Mouse (Mus musculus) embryonic facial prominence, embryonic 14.5 days (tissue): Measurements from ENCODE around the gene 1700010I14Rik. TPM values are rescaled to one million over a fixed set of nuclear protein-coding genes. Genes with fewer than 3 reads are reported as not detected.

Source experiments
- ATAC-seq: fragments of 200-750 bp; cut with Nextera tagmentation; 2 replicates; pipeline ENCODE4 v1.8.0; 2017; ENCODE audit warnings: low read depth, moderate number of reproducible peaks, moderate TSS enrichment
- DNase-seq: peaks from one replicate; pipeline ENCODE4 v3.0.0-alpha.2; 2015; ENCODE audit warnings: low spot score
- H3K27ac ChIP-seq: fragments of 300-500 bp; sonication (generic); replicated peaks from 2 replicates; pipeline ENCODE4 v1.5.1; 2014; ENCODE audit warnings: low read depth, mild to moderate bottlenecking, low read length, moderate library complexity
- H3K27me3 ChIP-seq: fragments of 300-500 bp; sonication (generic); replicated peaks from 2 replicates; pipeline ENCODE4 v1.6.1; 2014; ENCODE audit warnings: low read length; ENCODE audit not compliant: control insufficient read depth, insufficient read depth
- H3K36me3 ChIP-seq: fragments of 300-500 bp; sonication (generic); 2 replicates; pipeline ENCODE4 v1.6.1; 2014; ENCODE audit warnings: low read length, mixed read lengths; ENCODE audit not compliant: control insufficient read depth, insufficient read depth
- H3K4me1 ChIP-seq: fragments of 300-500 bp; sonication (generic); 2 replicates; pipeline ENCODE4 v1.6.1; 2014; ENCODE audit warnings: antibody characterized with exemption, low read length; ENCODE audit not compliant: control insufficient read depth, insufficient read depth
- H3K4me2 ChIP-seq: fragments of 300-500 bp; sonication (generic); 2 replicates; pipeline ENCODE4 v1.6.1; 2014; ENCODE audit warnings: low read depth, mild to moderate bottlenecking, low read length, moderate library complexity, mixed read lengths
- H3K4me3 ChIP-seq: fragments of 300-500 bp; sonication (generic); 2 replicates; pipeline ENCODE4 v1.5.1; 2014; ENCODE audit warnings: low read depth, mild to moderate bottlenecking, low read length
- H3K9ac ChIP-seq: fragments of 300-500 bp; sonication (generic); 2 replicates; pipeline ENCODE4 v1.6.1; 2014; ENCODE audit warnings: low read depth, mild to moderate bottlenecking, low read length, moderate library complexity, mixed read lengths
- H3K9me3 ChIP-seq: fragments of 300-500 bp; sonication (generic); 2 replicates; pipeline ENCODE4 v1.6.1; 2016; ENCODE audit warnings: low read length; ENCODE audit not compliant: control insufficient read depth
- WGBS: fragments of 180-500 bp; shearing (Covaris S2); extraction: QIAGEN DNeasy Blood & Tissue Kit; methylation state at CpG from one replicate; pipeline ENCODE4 v1.1.7; 2014; 5-methylcytosine and 5-hydroxymethylcytosine counted together
- polyA plus RNA-seq: library from polyadenylated mRNA; unstranded; fragments of >200 nt; fragmentation: Nextera tagmentation; extraction: Ambion mirVana; gene quantifications from 2 replicates; pipeline ENCODE4 v1.2.1, GENCODE M21; 2014

Gene 1700010I14Rik
- polyA plus RNA-seq, 1 experiment from 2014 or later, result 1.6 TPM

DNA sequence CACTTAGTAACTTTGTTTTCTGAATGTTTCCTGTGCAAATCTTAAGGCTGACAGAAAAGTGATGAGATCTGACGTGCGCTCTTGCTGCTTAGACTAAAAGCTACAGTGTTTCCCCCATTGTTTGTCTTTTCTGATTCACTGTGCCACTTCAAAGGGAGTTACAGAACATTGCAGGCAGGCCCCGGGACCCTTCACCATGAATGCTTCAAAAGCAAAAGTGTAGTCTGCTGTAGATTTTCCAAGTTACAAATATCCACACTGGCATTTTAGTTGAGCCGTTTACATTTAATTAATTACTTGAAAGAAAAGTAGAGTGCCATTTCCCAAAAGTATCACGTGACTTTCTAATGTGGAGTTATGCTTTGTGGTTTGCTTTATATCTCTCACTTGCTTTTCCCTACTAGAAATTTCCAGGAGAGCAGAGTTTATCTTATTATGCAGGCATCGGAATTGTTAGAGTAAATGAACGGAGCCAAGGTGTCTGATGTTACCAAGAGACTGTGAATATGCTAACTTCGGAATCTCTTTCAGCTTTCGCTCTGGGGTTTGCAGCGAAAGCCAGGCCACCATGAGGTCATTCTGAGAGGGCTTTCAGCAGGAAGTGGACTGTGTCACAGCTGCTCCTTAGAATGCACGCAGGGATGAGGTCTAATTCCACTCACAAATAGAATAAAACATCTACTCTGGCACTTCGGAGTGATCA, 15.8 kb upstream of the 1700010I14Rik start:
- Histone ChIP-seq H3K27ac (no peak overlapping the region), H3K9me3 (no peaks in the 10 kb centered on the region), H3K27me3 (no peaks in the 10 kb centered on the region), H3K4me3 (no peak overlapping the region), H3K4me2 (no peak overlapping the region), H3K4me1 (peaks cover 5% of the 10 kb centered on the region; the same call in 1 of the 2 replicates), H3K9ac (no peak overlapping the region), H3K36me3 (no peaks in the 10 kb centered on the region)
- ATAC-seq, result no peak
- peak; percentile 17 for DNase-seq
- 28% methylated on average over 12 of the region's 12 CpGs for WGBS

DNA sequence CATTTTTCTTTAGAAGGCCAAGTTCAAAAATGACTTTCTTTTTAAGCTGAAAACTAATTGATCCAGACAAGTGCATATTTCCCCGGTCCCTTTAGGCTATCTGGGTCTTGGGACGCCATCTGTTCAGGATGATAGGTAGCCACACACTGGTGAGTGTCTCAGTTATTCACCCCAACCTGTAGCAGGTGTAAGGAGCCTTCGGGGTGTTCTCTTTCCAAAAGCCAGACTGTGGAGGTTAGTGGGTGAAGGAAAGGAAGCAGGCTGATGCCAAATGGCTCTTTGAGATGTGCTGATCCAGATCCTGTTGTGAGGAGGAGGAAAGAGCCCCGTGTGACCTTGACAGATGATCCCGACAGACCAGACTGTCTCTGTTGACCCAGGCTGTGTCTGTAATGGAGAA, 14.8 kb upstream of the 1700010I14Rik start:
- no peaks in the 10 kb centered on the region for H3K27me3 ChIP-seq
- H3K9me3 ChIP-seq, result no peaks in the 10 kb centered on the region
- no peak overlapping the region for H3K4me2 ChIP-seq
- no peaks in the 10 kb centered on the region for H3K36me3 ChIP-seq
- WGBS, result 62% methylated on average over 5 of the region's 5 CpGs
- ATAC-seq (no peak), DNase-seq (no peak)
- H3K4me3 ChIP-seq, result no peak overlapping the region
- no peak overlapping the region for H3K9ac ChIP-seq
- H3K4me1 ChIP-seq, result peaks cover 5% of the 10 kb centered on the region; the same call in 1 of the 2 replicates
- no peak overlapping the region for H3K27ac ChIP-seq

DNA sequence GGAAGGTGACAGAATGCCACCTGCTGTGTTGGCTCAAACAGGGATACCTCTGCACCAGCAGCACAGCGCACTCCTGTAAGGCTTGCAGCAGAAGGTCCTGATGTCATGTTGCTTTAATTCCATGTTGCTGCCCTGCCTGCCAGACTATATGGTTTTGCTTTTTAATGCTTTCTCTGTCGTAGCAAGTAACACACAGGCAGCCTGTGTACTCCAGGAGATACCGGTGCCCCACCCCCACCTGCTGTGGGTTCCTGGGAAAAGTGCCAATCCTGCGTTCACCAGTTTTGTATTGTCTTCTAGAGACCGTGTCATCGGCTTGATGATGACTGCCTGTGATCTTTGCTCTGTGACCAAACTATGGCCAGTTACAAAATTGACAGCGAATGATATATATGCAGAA, 13.7 kb upstream of the 1700010I14Rik start:
- no peak overlapping the region for H3K4me3 ChIP-seq
- DNase-seq (no peak), ATAC-seq (0 out of 2 replicates have a peak, but pooled peaks have one; percentile 18)
- H3K27me3 ChIP-seq, result no peaks in the 10 kb centered on the region
- H3K27ac ChIP-seq, result no peak overlapping the region
- H3K9me3 ChIP-seq, result no peaks in the 10 kb centered on the region
- H3K36me3 ChIP-seq, result no peaks in the 10 kb centered on the region
- H3K9ac ChIP-seq, result no peak overlapping the region
- 57% methylated on average over 7 of the region's 7 CpGs for WGBS
- peaks cover 5% of the 10 kb centered on the region; the same call in 1 of the 2 replicates for H3K4me1 ChIP-seq
- H3K4me2 ChIP-seq, result no peak overlapping the region

DNA sequence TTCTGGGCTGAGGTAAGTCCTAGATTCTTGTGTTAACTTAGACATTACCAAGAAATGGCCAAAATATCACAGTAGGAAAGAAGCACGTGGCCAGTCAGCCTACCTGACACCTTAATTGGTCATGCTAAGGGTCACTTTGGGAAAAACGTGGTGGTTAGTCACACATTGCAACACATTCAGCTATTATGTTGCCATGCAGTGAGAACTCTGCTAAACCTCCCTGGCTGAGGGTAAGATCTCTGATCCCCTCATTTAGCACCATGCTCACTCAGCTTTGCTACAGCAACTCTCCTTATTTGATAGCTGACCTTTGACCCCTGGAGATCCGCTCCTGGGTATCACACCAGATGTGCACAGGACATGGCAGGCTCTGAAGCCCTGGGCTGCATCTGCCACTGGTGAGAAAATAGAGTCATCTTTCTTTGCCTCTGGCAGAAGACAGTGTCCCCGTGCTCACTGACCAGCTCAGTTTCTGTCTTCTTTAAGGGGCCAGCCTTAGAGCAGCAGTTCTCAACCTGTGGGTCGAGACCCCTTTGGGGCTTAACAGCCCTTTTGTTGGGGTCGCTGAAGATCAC, 13.2 kb upstream of the 1700010I14Rik start:
- Histone ChIP-seq H3K27me3 (no peaks in the 10 kb centered on the region), H3K9me3 (no peaks in the 10 kb centered on the region), H3K4me2 (no peak overlapping the region), H3K27ac (no peak overlapping the region), H3K4me3 (no peak overlapping the region), H3K4me1 (peaks cover 5% of the 10 kb centered on the region; the same call in 1 of the 2 replicates), H3K36me3 (no peaks in the 10 kb centered on the region), H3K9ac (no peak overlapping the region)
- ATAC-seq, result no peak
- WGBS, result 35% methylated on average over 6 of the region's 6 CpGs
- no peak for DNase-seq

DNA sequence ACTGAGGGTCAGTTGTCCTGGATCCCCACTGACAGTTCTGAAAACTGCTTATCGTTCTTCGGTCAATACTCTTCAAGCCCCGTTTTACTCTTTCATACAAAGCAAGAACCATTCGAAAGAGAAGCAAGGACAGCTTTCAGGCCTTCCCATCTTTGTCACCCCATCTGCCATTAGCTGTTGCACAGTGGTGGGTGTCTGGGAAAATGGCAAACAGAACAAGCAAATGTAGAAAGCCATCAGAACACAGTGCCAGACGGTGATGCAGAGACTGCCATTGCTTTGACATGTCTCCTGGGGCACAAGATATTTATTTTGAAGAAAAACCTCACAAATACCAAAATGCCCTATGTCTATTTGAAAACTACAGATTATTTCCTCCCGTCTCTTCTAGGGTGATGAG, 11.4 kb upstream of the 1700010I14Rik start:
- peaks cover 5% of the 10 kb centered on the region; the same call in 1 of the 2 replicates for H3K4me1 ChIP-seq
- H3K4me2 ChIP-seq, result no peak overlapping the region
- no peak overlapping the region for H3K27ac ChIP-seq
- H3K4me3 ChIP-seq, result no peak overlapping the region
- no peaks in the 10 kb centered on the region for H3K36me3 ChIP-seq
- H3K27me3 ChIP-seq, result no peaks in the 10 kb centered on the region
- WGBS, result 88% methylated on average over 6 of the region's 6 CpGs
- ATAC-seq (no peak), DNase-seq (no peak)
- no peaks in the 10 kb centered on the region for H3K9me3 ChIP-seq
- H3K9ac ChIP-seq, result no peak overlapping the region

DNA sequence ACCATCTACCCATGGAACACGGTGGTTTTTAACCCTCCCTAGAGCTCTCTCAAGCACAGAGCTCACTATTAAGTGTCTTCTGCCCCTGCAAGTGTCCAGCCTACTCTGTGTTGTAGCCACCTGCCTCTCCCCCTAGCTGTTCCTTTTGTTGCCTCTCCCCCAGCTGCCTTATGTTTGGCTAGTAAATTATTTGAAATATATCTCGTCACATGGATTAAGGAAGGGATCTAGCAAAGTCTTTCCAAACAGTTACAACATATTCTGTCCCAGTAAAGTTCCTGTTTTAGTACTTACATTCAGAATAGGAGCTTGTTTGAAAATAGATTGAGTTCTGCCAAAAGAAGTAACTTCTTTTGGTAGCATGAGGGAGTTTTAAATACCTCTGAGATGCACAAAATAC, 10.9 kb upstream of the 1700010I14Rik start:
- Histone ChIP-seq H3K9ac (no peak overlapping the region), H3K4me2 (no peak overlapping the region), H3K36me3 (no peaks in the 10 kb centered on the region), H3K4me3 (no peak overlapping the region), H3K4me1 (peaks cover 4% of the 10 kb centered on the region; the same call in 1 of the 2 replicates), H3K27me3 (no peaks in the 10 kb centered on the region), H3K27ac (no peak overlapping the region), H3K9me3 (no peaks in the 10 kb centered on the region)
- WGBS, result 62% methylated on average over 2 of the region's 2 CpGs
- ATAC-seq, result no peak
- no peak for DNase-seq

DNA sequence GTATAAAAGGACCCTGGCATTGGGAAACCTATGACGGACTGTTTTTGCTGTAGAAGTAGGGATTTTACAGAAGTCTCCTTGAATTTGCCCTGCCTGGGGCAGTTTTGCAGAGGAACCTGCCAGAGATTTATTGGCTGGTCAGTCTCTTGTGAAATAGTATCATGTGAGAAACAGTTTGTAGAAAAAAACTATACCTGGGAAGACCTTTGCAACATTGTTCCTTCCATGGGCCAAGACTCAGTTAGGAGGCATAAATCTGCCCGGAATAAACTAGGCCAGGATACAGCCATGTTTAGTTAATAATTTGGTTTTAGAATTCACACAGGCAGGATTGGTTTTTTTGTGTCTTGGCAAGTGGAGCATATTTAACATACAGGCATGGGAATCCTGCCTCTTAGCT, 4.6 kb upstream of the 1700010I14Rik start:
- no peaks in the 10 kb centered on the region for H3K27me3 ChIP-seq
- WGBS, result 83% methylated on average over 2 of the region's 2 CpGs
- H3K4me1 ChIP-seq, result peaks cover 7% of the 10 kb centered on the region; the same call in 1 of the 2 replicates
- no peaks in the 10 kb centered on the region for H3K36me3 ChIP-seq
- H3K4me2 ChIP-seq, result no peak overlapping the region
- H3K9me3 ChIP-seq, result no peaks in the 10 kb centered on the region
- no peak overlapping the region for H3K4me3 ChIP-seq
- DNase-seq, result no peak
- no peak overlapping the region for H3K9ac ChIP-seq
- H3K27ac ChIP-seq, result no peak overlapping the region
- no peak for ATAC-seq

DNA sequence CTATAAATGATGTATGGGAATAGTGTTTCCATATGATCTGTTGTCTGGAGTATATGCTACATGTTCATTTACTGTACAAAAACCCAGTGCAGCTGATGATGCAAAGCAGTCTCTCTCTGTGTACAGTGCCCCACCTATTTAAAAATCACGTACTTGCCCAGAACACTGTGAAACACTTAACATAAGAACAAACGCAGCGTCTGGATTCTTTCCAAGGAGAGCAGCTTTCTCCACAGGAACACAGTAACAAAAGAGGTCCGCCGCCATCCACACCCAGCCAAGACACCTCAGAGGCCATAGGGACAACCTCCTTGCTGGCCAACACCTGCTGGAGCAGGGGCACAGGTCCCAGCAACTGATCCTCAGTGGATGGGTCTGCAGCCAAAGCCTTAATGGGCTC, 2.4 kb upstream of the 1700010I14Rik start:
- H3K4me1 ChIP-seq, result peaks cover 8% of the 10 kb centered on the region; the same call in 1 of the 2 replicates
- no peak overlapping the region for H3K4me3 ChIP-seq
- DNase-seq (no peak), ATAC-seq (no peak)
- no peak overlapping the region for H3K27ac ChIP-seq
- 63% methylated on average over 5 of the region's 5 CpGs for WGBS
- no peaks in the 10 kb centered on the region for H3K36me3 ChIP-seq
- H3K9ac ChIP-seq, result no peak overlapping the region
- no peaks in the 10 kb centered on the region for H3K9me3 ChIP-seq
- no peaks in the 10 kb centered on the region for H3K27me3 ChIP-seq
- no peak overlapping the region for H3K4me2 ChIP-seq

DNA sequence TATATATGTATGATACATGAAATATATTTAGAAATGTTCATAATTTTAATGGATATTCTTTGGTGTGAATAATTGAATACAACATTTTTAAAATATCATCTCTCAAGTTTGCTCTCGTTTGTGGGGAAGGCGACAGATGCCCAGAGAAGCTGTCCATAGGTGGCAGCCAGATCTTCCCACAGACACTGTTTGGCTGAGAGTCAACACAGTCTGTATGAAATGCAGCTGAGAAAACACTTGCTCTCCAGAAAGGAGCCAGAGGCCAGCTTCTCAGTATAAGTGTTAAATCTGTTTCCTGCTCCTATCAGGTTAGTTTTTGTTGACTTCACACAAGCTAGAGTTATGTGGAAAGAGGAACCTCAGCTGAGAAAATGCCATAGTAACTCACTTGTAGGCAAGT, 1.6 kb upstream of the 1700010I14Rik start:
- H3K4me1 ChIP-seq, result peaks cover 8% of the 10 kb centered on the region; the same call in 1 of the 2 replicates
- WGBS, result 57% methylated on average over 2 of the region's 2 CpGs
- no peak for ATAC-seq

More for the DNA sequence above, 1.6 kb upstream of the 1700010I14Rik start:
- Histone ChIP-seq H3K27ac (no peak overlapping the region), H3K9me3 (no peaks in the 10 kb centered on the region), H3K36me3 (no peaks in the 10 kb centered on the region), H3K4me2 (no peak overlapping the region), H3K4me3 (no peak overlapping the region), H3K27me3 (no peaks in the 10 kb centered on the region), H3K9ac (no peak overlapping the region)
- DNase-seq, result peak; percentile 27
